Mouse (Mus musculus): Measurements from ENCODE around the gene Ano6. TPM values are rescaled to one million over a fixed set of nuclear protein-coding genes. Genes with fewer than 3 reads are reported as not detected.
A peak's percentile ranks its signal among the peaks of the same experiment; 100 is the strongest.

Ano6 gene
- polyA plus RNA-seq, 1 experiment from 2014 or later, result 40.8 TPM

DNA sequence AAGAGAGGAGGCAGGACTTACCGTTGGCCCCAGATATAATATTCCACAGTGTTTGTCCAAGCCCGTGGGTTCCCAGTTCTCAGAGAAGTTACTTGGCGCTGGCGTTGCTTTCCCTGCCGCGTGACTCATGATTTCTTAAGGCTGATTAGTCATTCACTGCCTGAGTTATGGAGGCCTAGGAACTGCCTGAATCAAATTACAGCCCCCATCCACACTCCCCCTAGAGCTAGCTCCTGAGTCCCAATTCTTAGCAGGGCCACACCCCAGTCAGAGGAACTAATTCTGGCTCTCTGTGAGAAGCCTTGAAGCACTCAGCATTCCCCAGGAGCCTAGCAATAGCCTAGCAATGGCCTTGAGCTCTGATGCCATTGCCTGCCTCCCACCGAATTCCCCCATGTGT, 13.6 kb downstream of the Ano6 start:
- no peak for DNase-seq (ENCODE audit: low spot score)
- Histone ChIP-seq H3K4me3 (no peak overlapping the region), H3K27me3 (ENCODE audit: insufficient read depth, poor library complexity, severe bottlenecking) (no peaks in the 10 kb centered on the region), H3K36me3 (peaks cover 3% of the 10 kb centered on the region; the same call in 1 of the 2 replicates), H3K4me1 (peaks cover 55% of the 10 kb centered on the region), H3K9me3 (no peaks in the 10 kb centered on the region), H3K27ac (peak overlapping the region; percentile 83)
- WGBS, result 50% methylated on average over 7 of the region's 7 CpGs

DNA sequence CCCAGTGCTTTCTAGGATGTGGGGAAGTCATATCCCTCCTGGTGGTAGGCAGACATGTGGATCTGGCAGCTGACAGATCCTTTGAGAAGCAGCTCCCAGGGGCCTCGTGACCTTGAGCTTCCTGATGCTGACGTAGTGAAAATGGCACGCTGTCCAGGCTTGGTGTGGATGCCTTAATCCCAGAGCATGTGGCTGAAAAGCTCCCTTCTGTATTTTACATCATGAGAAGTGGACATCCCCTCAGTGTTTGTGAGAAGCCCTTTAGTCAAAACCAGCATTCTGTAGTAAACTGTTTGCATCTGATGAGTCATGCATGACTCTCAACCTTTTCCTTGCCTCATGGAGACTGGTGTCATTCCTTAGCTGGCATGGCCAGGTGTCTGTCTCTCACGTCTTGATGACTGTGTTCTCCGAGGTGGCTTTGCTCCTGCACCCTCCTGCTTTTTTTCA, 14.4 kb downstream of the Ano6 start:
- Histone ChIP-seq H3K4me3 (no peak overlapping the region), H3K4me1 (peaks cover 53% of the 10 kb centered on the region), H3K27ac (peak overlapping the region; percentile 83), H3K36me3 (peaks cover 3% of the 10 kb centered on the region; the same call in 1 of the 2 replicates), H3K9me3 (no peaks in the 10 kb centered on the region), H3K27me3 (ENCODE audit: insufficient read depth, poor library complexity, severe bottlenecking) (no peaks in the 10 kb centered on the region)
- 41% methylated on average over 5 of the region's 5 CpGs for WGBS
- peak; percentile 84 for DNase-seq (ENCODE audit: low spot score)

DNA sequence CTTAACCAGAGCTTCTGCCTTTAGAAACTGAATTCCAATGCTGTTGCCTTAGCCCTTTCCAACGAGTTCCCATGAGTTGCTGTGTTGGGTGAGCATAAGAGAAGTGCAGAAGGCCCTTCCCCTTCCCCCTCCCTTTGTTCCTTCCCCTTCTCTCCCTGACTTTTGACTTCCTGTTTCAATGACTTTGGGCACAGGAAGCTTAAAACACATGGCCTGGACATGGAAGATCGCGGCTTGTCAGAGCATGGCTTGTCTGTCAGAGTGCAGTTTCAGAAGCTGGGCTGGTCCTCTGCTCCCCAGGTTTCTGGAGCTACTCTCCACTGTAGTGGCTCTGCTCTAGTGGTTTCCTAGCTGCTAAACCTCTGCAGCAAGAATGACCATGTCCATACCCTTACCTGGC, 17.3 kb downstream of the Ano6 start:
- 67% methylated on average over 3 of the region's 3 CpGs for WGBS
- Histone ChIP-seq H3K9me3 (no peaks in the 10 kb centered on the region), H3K4me3 (no peak overlapping the region), H3K27ac (peak overlapping the region; percentile 4; the same call in 1 of the 2 replicates), H3K4me1 (peaks cover 30% of the 10 kb centered on the region), H3K27me3 (ENCODE audit: insufficient read depth, poor library complexity, severe bottlenecking) (no peaks in the 10 kb centered on the region), H3K36me3 (peaks cover 21% of the 10 kb centered on the region)
- no peak for DNase-seq (ENCODE audit: low spot score)

DNA sequence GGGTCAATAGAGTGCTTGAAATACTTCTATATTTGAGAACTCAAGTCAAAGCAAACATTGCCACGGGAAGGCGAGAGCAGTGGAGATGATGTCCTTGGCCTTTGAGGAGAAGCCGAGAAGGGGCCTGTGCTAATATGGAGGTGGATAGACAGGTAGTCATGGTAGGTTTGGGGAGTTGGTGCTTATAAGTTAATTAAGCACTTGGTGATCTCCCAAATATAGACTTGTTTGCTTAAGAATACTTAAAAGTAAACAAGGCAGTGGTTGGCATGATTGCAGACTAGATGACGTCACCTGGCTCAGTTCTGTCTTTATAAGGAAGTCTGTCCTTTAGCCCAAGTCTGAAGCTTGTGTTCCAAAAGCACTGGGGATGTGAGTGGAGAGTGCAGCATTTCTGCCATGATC, 19.7 kb downstream of the Ano6 start:
- no peaks in the 10 kb centered on the region for H3K9me3 ChIP-seq
- H3K27ac ChIP-seq, result no peak overlapping the region
- peaks cover 25% of the 10 kb centered on the region for H3K36me3 ChIP-seq
- no peak for DNase-seq (ENCODE audit: low spot score)
- peaks cover 9% of the 10 kb centered on the region for H3K4me1 ChIP-seq
- H3K27me3 ChIP-seq (ENCODE audit: insufficient read depth, poor library complexity, severe bottlenecking), result no peaks in the 10 kb centered on the region
- no peak overlapping the region for H3K4me3 ChIP-seq
- 96% methylated on average over 4 of the region's 4 CpGs for WGBS

DNA sequence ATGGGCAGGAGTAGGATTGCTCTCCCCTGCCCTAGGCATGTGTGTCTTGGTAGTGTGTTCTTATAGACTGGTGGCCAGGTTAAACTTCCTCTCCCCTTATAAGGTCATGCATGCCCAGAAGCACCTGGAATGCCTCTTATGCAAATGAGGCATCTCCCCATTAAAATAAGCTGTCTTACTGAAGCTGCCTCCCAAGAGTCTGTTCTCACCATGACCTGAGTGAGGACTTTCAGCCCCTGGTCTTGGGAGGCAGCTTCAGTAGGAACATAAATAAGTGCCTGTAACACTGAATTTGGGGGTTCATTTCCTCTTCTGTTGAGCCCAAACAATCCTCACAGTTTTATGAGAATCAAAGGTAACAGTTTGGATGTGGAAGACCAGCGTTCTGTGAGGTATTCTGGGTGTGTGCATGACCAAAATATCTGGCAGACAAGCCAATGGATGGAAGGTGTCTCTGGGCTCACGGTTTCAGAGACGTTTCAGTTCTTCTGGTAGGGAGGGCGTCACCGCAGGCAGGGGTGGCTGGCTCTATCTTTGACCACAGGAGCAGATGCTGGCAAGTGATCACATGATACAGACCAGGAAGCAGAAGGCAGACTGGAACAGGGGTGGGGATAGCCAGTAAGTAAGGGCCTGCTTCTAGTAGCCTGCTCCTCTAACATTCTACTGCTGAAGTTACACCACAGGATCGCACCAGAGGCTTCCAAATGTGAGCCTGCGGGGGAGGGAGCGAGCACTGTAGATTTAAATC, 22.4 kb downstream of the Ano6 start:
- Histone ChIP-seq H3K9me3 (no peaks in the 10 kb centered on the region), H3K27me3 (ENCODE audit: insufficient read depth, poor library complexity, severe bottlenecking) (no peaks in the 10 kb centered on the region), H3K36me3 (peaks cover 25% of the 10 kb centered on the region), H3K4me3 (no peak overlapping the region), H3K4me1 (peaks cover 8% of the 10 kb centered on the region), H3K27ac (no peak overlapping the region)
- 90% methylated on average over 8 of the region's 8 CpGs for WGBS
- peak; percentile 64 for DNase-seq (ENCODE audit: low spot score)

DNA sequence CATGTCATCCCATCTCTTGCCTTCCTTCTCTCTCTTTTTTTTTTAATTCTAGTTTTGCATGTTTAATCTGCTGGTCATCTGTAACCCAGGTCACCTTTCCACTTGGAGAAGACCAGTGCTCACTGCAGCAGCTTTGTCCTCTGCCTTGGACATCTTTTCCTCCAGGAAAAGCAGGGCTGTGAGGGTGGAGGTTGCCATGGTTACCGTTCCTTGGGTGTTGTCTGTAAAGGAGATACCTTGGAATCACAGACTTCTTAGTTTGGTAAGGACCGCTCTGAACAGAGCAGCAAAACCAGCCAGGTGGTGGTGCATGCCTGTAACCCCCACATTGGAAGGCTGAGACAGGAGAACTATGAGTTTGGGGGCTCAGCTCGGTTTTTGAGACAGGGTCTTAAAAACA, 26.9 kb downstream of the Ano6 start:
- 79% methylated on average over 3 of the region's 3 CpGs for WGBS
- Histone ChIP-seq H3K4me1 (peaks cover 16% of the 10 kb centered on the region), H3K27ac (no peak overlapping the region), H3K27me3 (ENCODE audit: insufficient read depth, poor library complexity, severe bottlenecking) (no peaks in the 10 kb centered on the region), H3K36me3 (peaks cover 17% of the 10 kb centered on the region), H3K4me3 (no peak overlapping the region), H3K9me3 (no peaks in the 10 kb centered on the region)
- peak; percentile 33 for DNase-seq (ENCODE audit: low spot score)

DNA sequence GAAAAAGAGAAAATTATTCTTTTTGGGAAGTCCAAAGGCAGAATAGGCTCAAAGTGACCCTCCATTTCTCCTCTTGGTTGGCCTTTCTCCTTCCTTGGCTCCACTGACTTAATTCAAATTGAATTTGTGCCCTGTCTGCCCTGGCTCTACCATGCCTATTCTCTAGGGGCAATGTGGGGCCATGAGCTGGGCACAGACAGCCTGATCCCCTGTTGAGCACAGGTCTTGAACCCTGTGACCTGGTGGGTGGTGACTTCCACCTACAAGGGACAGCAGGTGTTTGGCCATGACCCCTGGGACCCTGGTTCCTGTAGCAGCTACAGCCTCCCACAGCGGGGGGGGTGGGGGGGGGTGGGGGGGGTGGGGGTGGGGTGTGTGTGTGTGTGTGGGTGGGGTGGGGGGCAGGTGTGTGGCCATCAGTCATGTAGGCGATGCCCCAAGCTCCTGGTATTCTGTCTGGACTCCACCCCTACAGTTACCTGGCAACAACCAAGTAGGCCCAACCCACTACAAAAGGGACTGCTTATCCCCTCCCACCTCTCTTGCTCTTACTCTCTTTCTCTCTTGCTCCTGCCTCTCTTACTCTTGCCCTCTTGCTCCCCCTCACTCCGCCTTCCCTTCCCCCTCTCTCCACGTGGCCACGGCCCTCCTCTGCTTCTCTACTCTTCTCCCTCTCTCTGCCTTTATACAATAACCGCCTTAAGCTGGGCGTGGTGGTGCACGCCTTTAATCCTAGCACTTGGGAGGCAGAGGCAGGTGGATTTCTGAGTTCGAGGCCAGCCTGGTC, 28.8 kb downstream of the Ano6 start:
- 86% methylated on average over 9 of the region's 9 CpGs for WGBS
- Histone ChIP-seq H3K27ac (no peak overlapping the region), H3K9me3 (no peaks in the 10 kb centered on the region), H3K36me3 (0 out of 2 replicates have a peak, but pooled peaks cover 8% of the 10 kb centered on the region), H3K27me3 (ENCODE audit: insufficient read depth, poor library complexity, severe bottlenecking) (no peaks in the 10 kb centered on the region), H3K4me3 (no peak overlapping the region), H3K4me1 (peaks cover 21% of the 10 kb centered on the region)
- DNase-seq (ENCODE audit: low spot score), result peak; percentile 69

DNA sequence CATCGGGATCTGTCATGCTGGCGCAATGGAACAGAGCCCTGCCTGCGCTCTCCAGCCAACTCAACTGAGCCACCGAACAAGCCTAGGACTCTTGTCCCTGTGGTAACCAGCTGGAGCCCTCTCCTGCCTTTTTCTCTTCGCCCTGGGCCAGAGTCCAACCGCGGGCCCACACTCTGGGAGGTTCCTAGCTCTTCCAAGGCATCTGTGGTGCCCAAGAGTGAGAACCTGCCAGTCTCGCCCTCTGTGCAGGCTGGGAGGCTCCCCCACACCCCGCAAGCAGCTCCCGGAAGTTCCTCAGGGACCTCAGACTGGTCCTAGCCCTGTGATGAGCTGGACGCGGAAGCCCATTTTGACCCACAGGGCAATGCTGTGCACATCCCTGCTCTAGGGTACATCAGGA, 29.5 kb downstream of the Ano6 start:
- peaks cover 13% of the 10 kb centered on the region; the same call in 1 of the 2 replicates for H3K36me3 ChIP-seq
- no peak overlapping the region for H3K4me3 ChIP-seq
- H3K9me3 ChIP-seq, result no peaks in the 10 kb centered on the region
- WGBS, result 87% methylated on average over 12 of the region's 12 CpGs
- no peaks in the 10 kb centered on the region for H3K27me3 ChIP-seq (ENCODE audit: insufficient read depth, poor library complexity, severe bottlenecking)
- peak; percentile 73 for DNase-seq (ENCODE audit: low spot score)
- H3K4me1 ChIP-seq, result peaks cover 21% of the 10 kb centered on the region
- H3K27ac ChIP-seq, result peak overlapping the region; percentile 59; the same call in 1 of the 2 replicates

DNA sequence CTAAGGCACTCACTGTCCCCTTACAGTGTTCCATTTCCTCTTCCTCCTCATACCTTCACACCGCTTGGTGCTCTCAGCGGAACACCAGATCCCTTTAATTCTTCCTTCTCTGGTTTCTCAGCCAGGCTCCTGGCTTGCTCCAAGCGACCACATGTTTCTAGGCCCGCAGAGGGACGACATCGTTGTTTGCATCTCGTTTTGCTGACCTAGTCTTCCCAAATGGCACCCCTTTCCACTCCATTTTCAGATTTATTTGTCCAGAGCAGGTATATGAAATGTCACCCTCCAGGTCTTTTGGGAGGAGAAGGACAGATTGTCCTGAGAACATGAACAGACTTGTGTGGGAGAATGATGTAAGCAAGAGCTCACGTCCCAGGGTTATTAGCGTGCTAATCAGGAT, 30.0 kb downstream of the Ano6 start:
- Histone ChIP-seq H3K4me1 (peaks cover 15% of the 10 kb centered on the region), H3K9me3 (no peaks in the 10 kb centered on the region), H3K36me3 (peaks cover 17% of the 10 kb centered on the region), H3K4me3 (no peak overlapping the region), H3K27ac (no peak overlapping the region; the same call in 1 of the 2 replicates), H3K27me3 (ENCODE audit: insufficient read depth, poor library complexity, severe bottlenecking) (no peaks in the 10 kb centered on the region)
- WGBS, result 84% methylated on average over 9 of the region's 9 CpGs
- DNase-seq (ENCODE audit: low spot score), result peak; percentile 50

DNA sequence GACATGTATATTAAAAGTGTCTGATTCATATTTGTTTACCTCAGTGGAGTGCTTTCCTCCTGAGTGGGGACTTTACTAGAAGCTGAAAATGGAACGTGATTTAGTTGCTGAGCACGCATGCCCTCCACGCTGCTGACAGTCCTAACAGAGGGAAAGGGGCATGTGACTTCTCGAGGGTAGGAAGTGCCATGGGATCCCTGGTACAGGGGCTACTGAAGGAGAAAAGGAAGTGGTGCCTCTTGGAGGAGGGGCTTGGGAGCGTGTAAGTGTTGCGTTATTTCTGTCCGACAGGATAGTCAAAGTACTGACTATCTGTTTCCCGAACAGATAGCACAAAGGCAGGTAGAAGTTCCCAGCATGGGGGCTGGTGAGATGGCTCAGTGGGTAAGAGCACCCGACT, 31.5 kb downstream of the Ano6 start:
- no peak for DNase-seq (ENCODE audit: low spot score)
- H3K9me3 ChIP-seq, result no peaks in the 10 kb centered on the region
- no peak overlapping the region for H3K27ac ChIP-seq
- H3K4me3 ChIP-seq, result no peak overlapping the region
- peaks cover 18% of the 10 kb centered on the region for H3K36me3 ChIP-seq
- peaks cover 25% of the 10 kb centered on the region for H3K4me1 ChIP-seq
- 72% methylated on average over 9 of the region's 9 CpGs for WGBS
- no peaks in the 10 kb centered on the region for H3K27me3 ChIP-seq (ENCODE audit: insufficient read depth, poor library complexity, severe bottlenecking)

DNA sequence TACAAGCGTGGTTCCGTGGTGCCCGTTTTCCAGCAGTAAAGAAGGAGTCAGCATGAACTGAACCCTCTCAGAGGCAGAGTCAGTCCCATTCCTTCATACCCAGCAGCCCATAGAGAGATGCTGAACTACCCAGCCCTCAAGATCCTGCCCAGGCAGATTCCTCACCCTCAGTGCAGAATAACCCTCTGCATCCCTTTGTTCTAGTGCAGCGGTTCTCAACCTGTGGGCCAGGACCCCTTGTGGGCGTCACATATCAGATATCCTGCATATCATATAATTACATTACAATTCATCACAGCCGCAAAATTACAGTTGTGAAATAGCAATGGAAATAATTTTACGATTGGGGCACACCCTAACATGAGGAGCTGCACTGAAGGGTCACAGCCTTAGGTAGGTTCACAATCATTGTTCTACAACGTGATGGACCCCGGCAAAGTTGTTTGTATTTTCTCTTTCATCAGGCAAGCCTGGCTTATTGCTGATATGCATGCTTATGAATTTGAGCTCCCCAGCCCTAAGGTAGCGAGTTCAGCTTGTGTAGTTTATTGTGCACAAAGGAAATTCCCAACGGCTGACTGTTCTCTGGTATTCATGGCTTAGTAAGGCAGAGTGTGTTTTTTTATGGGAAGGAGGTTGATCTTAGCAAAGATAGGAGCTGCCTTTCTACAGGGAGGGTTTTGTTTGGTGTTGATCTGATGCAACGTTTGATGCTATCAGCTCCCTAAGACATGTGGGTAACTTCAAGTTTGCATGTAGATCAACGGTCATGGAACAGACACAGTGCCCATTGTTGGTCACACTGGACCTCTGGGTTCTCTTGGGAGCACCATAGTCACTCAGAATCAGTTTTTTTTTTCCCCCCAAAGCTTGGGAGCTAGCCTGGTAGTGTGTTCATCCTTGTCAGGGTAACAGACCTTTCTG, 33.0 kb downstream of the Ano6 start:
- H3K27ac ChIP-seq, result 0 out of 2 replicates have a peak overlapping the region, but pooled peaks have one; percentile 31
- no peak overlapping the region for H3K4me3 ChIP-seq
- H3K4me1 ChIP-seq, result peaks cover 40% of the 10 kb centered on the region
- no peaks in the 10 kb centered on the region for H3K27me3 ChIP-seq (ENCODE audit: insufficient read depth, poor library complexity, severe bottlenecking)
- no peak for DNase-seq (ENCODE audit: low spot score)
- WGBS, result 83% methylated on average over 13 of the region's 13 CpGs
- H3K9me3 ChIP-seq, result no peaks in the 10 kb centered on the region
- H3K36me3 ChIP-seq, result peaks cover 18% of the 10 kb centered on the region

DNA sequence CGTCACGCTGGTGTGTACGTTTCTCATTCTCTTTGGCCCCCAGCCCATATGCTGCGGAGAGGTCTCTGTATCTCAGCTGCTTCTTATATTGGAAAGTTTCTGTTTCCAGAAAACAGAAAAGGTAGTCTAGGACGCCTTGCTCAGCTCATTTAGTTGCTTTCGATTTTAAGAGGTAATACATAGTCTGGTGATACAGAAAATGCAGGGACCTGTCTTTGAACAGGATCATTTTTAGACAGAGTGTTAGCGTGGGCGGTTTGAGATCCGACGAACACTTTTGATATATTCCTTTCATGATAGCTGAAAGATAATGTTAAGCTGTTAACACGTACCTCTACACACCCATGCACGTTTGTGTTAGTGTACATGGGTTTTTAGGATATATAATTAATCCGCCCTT, 35.9 kb downstream of the Ano6 start:
- no peaks in the 10 kb centered on the region for H3K9me3 ChIP-seq
- peaks cover 10% of the 10 kb centered on the region for H3K36me3 ChIP-seq
- peak; percentile 19 for DNase-seq (ENCODE audit: low spot score)
- WGBS, result 78% methylated on average over 13 of the region's 13 CpGs
- no peak overlapping the region for H3K27ac ChIP-seq
- H3K4me1 ChIP-seq, result peaks cover 55% of the 10 kb centered on the region
- no peak overlapping the region for H3K4me3 ChIP-seq
- H3K27me3 ChIP-seq (ENCODE audit: insufficient read depth, poor library complexity, severe bottlenecking), result no peaks in the 10 kb centered on the region
